ENCODE assay signal across 26 mouse cellular contexts in the genomic region with DNA sequence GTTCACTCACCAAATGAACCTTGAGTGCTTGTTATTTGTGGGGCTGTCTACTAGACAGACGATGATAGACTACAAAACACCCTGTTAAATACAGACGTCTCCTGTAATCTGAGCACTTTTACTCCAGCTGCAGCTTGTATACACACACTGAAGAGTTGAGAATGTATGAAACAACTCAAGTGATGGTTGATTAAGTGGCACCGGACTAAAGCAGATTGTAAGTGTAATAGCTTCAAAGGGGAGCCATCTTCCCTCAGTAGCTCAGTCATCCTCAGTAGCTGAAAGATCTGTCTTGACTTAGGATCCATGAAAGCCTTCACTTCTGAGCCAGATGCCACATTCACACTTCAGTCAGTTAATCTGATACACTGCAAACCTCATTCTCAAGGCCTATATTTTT. TPM values are rescaled to one million over a fixed set of nuclear protein-coding genes. Genes with fewer than 3 reads are reported as not detected.
DNase-seq lines count a peak whose midpoint lies in the region; ATAC-seq and TF ChIP-seq lines count a peak whose summit lies in the region.
"Had no signal": no experiment of that assay in that cellular context is flagged by ENCODE, and none has a peak within 500 bp of the region (broad histone marks: within the 10 kb centered on the region; RNA-seq: fewer than 3 reads in every experiment).

No protein-coding gene starts in this region.

- 0 out of 2 replicates have a peak, but pooled peaks cover 3% of the 10 kb centered on the region for H3K36me3 ChIP-seq in stomach, embryonic 15.5 days
- H3K36me3 ChIP-seq in stomach, postnatal 0 days (ENCODE audit: control insufficient read depth, insufficient read depth, low read length): no peaks in the 10 kb centered on the region
- no peaks in the 10 kb centered on the region for H3K36me3 ChIP-seq in lung, embryonic 16.5 days (ENCODE audit: control insufficient read depth, insufficient read depth, low read length)
- 0 out of 2 replicates have a peak, but pooled peaks cover 3% of the 10 kb centered on the region for H3K36me3 ChIP-seq in heart, embryonic 11.5 days (ENCODE audit: control insufficient read depth, insufficient read depth, low read length)
- H3K36me3 ChIP-seq: heart, embryonic 15.5 days; hindbrain, embryonic 12.5 days; hindbrain, embryonic 15.5 days had no signal

- H3K4me1 ChIP-seq in stomach, embryonic 15.5 days: 0 out of 2 replicates have a peak, but pooled peaks cover 9% of the 10 kb centered on the region
- no peaks in the 10 kb centered on the region for H3K4me1 ChIP-seq in stomach, postnatal 0 days (replicated peaks; ENCODE audit: control insufficient read depth, insufficient read depth)
- H3K4me1 ChIP-seq in lung, embryonic 16.5 days (replicated peaks; ENCODE audit: control insufficient read depth, insufficient read depth, low read length): peaks cover 14% of the 10 kb centered on the region
- H3K4me1 ChIP-seq in heart, embryonic 11.5 days (ENCODE audit: control insufficient read depth, insufficient read depth, low read length): 0 out of 2 replicates have a peak, but pooled peaks cover under 1% of the 10 kb centered on the region

- ATAC-seq in stomach, embryonic 15.5 days (ENCODE audit: insufficient read depth, low FRiP score, low read depth): no peak
- no peak for ATAC-seq in stomach, postnatal 0 days (ENCODE audit: low FRiP score, low TSS enrichment)
- peak; percentile 93 for ATAC-seq in lung, embryonic 16.5 days (ENCODE audit: low read depth)
- ATAC-seq in heart, embryonic 11.5 days (replicated peaks; ENCODE audit: insufficient number of reproducible peaks, low FRiP score, low TSS enrichment): no peak
- ATAC-seq: CD4-positive, CD25-positive, alpha-beta regulatory T cell, adult 4 months; forebrain, embryonic 13.5 days; forebrain, embryonic 16.5 days had no signal

- H3K27me3 ChIP-seq in stomach, embryonic 15.5 days (replicated peaks): no peaks in the 10 kb centered on the region
- no peaks in the 10 kb centered on the region for H3K27me3 ChIP-seq in stomach, postnatal 0 days (ENCODE audit: control insufficient read depth, insufficient read depth, low read length)
- no peaks in the 10 kb centered on the region for H3K27me3 ChIP-seq in lung, embryonic 16.5 days (ENCODE audit: control insufficient read depth, insufficient read depth, low read depth, low read length)
- H3K27me3 ChIP-seq in heart, embryonic 11.5 days (ENCODE audit: control insufficient read depth, insufficient read depth, low read length): no peaks in the 10 kb centered on the region
- H3K27me3 ChIP-seq: forebrain, embryonic 13.5 days; heart, embryonic 12.5 days; heart, embryonic 15.5 days; hindbrain, embryonic 12.5 days; hindbrain, embryonic 15.5 days had no signal

- TF ChIP-seq EP300 in stomach, postnatal 0 days (optimal IDR thresholded peaks at IDR 0.05): no peak

- no peak for DNase-seq in stomach, postnatal 0 days (ENCODE audit: low spot score)
- peak; percentile 31 for DNase-seq in lung, postnatal 14 days
- DNase-seq in cerebellum, postnatal 14 days: no peak
- DNase-seq in left cerebral cortex, adult 2 months (ENCODE audit: extremely low spot score in 1 of 2, low spot score in 2 of 2): no peak
- DNase-seq: adrenal gland, adult 2 months; adrenal gland, postnatal 14 days; cerebellum, adult 11-12 months; cerebellum, adult 8-10 months; cerebellum, postnatal 10 days; gastrocnemius, postnatal 10 days; gastrocnemius, postnatal 36 days; heart, postnatal 10 days had no signal

- no peak for TF ChIP-seq CTCF in stomach, postnatal 0 days (IDR thresholded peaks at IDR 0.05; ENCODE audit: low read depth)
- no peak for TF ChIP-seq CTCF in left cerebral cortex, adult 2 months (IDR thresholded peaks at IDR 0.05)

- intact Hi-C loops in left cerebral cortex, adult 2 months (cut with DNase I): no loop called here

- H3K9ac ChIP-seq in stomach, embryonic 15.5 days: no peak overlapping the region
- no peak overlapping the region for H3K9ac ChIP-seq in stomach, postnatal 0 days (ENCODE audit: low read length)
- no peak overlapping the region for H3K9ac ChIP-seq in lung, embryonic 16.5 days (ENCODE audit: low read length)
- no peak overlapping the region for H3K9ac ChIP-seq in heart, embryonic 11.5 days (ENCODE audit: low read depth, low read length)
- H3K9ac ChIP-seq: forebrain, embryonic 13.5 days; heart, embryonic 12.5 days; heart, embryonic 15.5 days; hindbrain, embryonic 12.5 days; hindbrain, embryonic 15.5 days had no signal

- H3K9me3 ChIP-seq in stomach, embryonic 15.5 days: no peaks in the 10 kb centered on the region
- no peaks in the 10 kb centered on the region for H3K9me3 ChIP-seq in stomach, postnatal 0 days (ENCODE audit: control insufficient read depth, low read length)
- no peaks in the 10 kb centered on the region for H3K9me3 ChIP-seq in lung, embryonic 16.5 days (ENCODE audit: control insufficient read depth, low read length)
- no peaks in the 10 kb centered on the region for H3K9me3 ChIP-seq in heart, embryonic 11.5 days (replicated peaks; ENCODE audit: control insufficient read depth, low read length)
- H3K9me3 ChIP-seq: forebrain, embryonic 10.5 days; heart, embryonic 15.5 days; hindbrain, embryonic 12.5 days; hindbrain, embryonic 15.5 days had no signal

- H3K4me3 ChIP-seq in stomach, embryonic 15.5 days (replicated peaks): no peak overlapping the region
- H3K4me3 ChIP-seq in stomach, postnatal 0 days (ENCODE audit: low read depth, low read length): no peak overlapping the region
- H3K4me3 ChIP-seq in lung, embryonic 16.5 days (ENCODE audit: low read length): no peak overlapping the region
- no peak overlapping the region for H3K4me3 ChIP-seq in heart, embryonic 11.5 days (ENCODE audit: low read depth, low read length)
- no peak overlapping the region for H3K4me3 ChIP-seq in left cerebral cortex, adult 2 months
- H3K4me3 ChIP-seq: forebrain, embryonic 10.5 days; forebrain, embryonic 13.5 days; heart, embryonic 12.5 days; heart, embryonic 15.5 days; hindbrain, embryonic 12.5 days; hindbrain, embryonic 15.5 days had no signal

- peak overlapping the region; percentile 23; the same call in 1 of the 2 replicates for H3K27ac ChIP-seq in stomach, embryonic 15.5 days
- no peak overlapping the region for H3K27ac ChIP-seq in stomach, postnatal 0 days (replicated peaks)
- H3K27ac ChIP-seq in lung, embryonic 16.5 days (ENCODE audit: low read length): 0 out of 2 replicates have a peak overlapping the region, but pooled peaks have one; percentile 43
- H3K27ac ChIP-seq in heart, embryonic 11.5 days (ENCODE audit: low read depth, low read length): no peak overlapping the region
- H3K27ac ChIP-seq in left cerebral cortex, adult 2 months: no peak overlapping the region
- H3K27ac ChIP-seq: forebrain, embryonic 10.5 days; forebrain, embryonic 13.5 days; heart, embryonic 15.5 days; hindbrain, embryonic 12.5 days; hindbrain, embryonic 15.5 days had no signal

- 40% methylated on average over 3 of the region's 3 CpGs for WGBS in stomach, embryonic 15.5 days
- WGBS in stomach, postnatal 0 days: 54% methylated on average over 3 of the region's 3 CpGs
- WGBS in lung, embryonic 16.5 days: 29% methylated on average over 3 of the region's 3 CpGs
- 61% methylated on average over 3 of the region's 3 CpGs for WGBS in heart, embryonic 11.5 days (ENCODE audit: insufficient replicate concordance)

- H3K4me2 ChIP-seq in stomach, embryonic 15.5 days: no peak overlapping the region
- H3K4me2 ChIP-seq in stomach, postnatal 0 days (replicated peaks; ENCODE audit: low read depth): no peak overlapping the region
- H3K4me2 ChIP-seq in lung, embryonic 16.5 days (ENCODE audit: low read depth, low read length): no peak overlapping the region
- no peak overlapping the region for H3K4me2 ChIP-seq in heart, embryonic 11.5 days
- H3K4me2 ChIP-seq: forebrain, embryonic 13.5 days; heart, embryonic 12.5 days; heart, embryonic 15.5 days; hindbrain, embryonic 12.5 days; hindbrain, embryonic 15.5 days had no signal

RNA-seq across cellular contexts. Expression of a gene that starts 6.6 kb away (rescaled TPM):
- polyA plus RNA-seq in stomach, embryonic 15.5 days (2015; fragmentation: Nextera tagmentation; extraction: Ambion mirVana): 24.8 and 25.0 TPM in 2 replicates
- polyA plus RNA-seq in stomach, postnatal 0 days (2015; fragmentation: Nextera tagmentation; extraction: Ambion mirVana): 7.5 TPM in 2 replicates
- polyA plus RNA-seq in lung, embryonic 16.5 days (2015; fragmentation: Nextera tagmentation; extraction: Ambion mirVana): 22.0 and 25.0 TPM in 2 replicates
- 20.2 and 20.5 TPM in 2 replicates for polyA plus RNA-seq in heart, embryonic 11.5 days (2014; fragmentation: Nextera tagmentation; extraction: Ambion mirVana)
- total RNA-seq in left cerebral cortex, adult 2 months (2021): 10 to 100 TPM; 21.4 to 26.7 TPM

RNA-seq across cellular contexts. Expression of a gene that starts 32.1 kb away (rescaled TPM):
- polyA plus RNA-seq in stomach, embryonic 15.5 days (2015; fragmentation: Nextera tagmentation; extraction: Ambion mirVana): 55.3 and 56.1 TPM in 2 replicates
- 28.2 and 30.5 TPM in 2 replicates for polyA plus RNA-seq in stomach, postnatal 0 days (2015; fragmentation: Nextera tagmentation; extraction: Ambion mirVana)
- 184 and 194 TPM in 2 replicates for polyA plus RNA-seq in lung, embryonic 16.5 days (2015; fragmentation: Nextera tagmentation; extraction: Ambion mirVana)
- 45.4 and 59.6 TPM in 2 replicates for polyA plus RNA-seq in heart, embryonic 11.5 days (2014; fragmentation: Nextera tagmentation; extraction: Ambion mirVana)
- 10 to 100 TPM; 19.6 to 22.5 TPM for total RNA-seq in left cerebral cortex, adult 2 months (2021)
- total RNA-seq: granulocyte monocyte progenitor cell, adult 5-6 weeks had no signal
- polyA plus RNA-seq: CD4-positive, CD25-positive, alpha-beta regulatory T cell, adult 4 months had no signal

RNA-seq across cellular contexts. Expression of a gene that starts 43.3 kb away (rescaled TPM):
- 47.6 and 57.6 TPM in 2 replicates for polyA plus RNA-seq in stomach, embryonic 15.5 days (2015; fragmentation: Nextera tagmentation; extraction: Ambion mirVana)
- polyA plus RNA-seq in stomach, postnatal 0 days (2015; fragmentation: Nextera tagmentation; extraction: Ambion mirVana): 350 and 369 TPM in 2 replicates
- 40.2 and 46.8 TPM in 2 replicates for polyA plus RNA-seq in lung, embryonic 16.5 days (2015; fragmentation: Nextera tagmentation; extraction: Ambion mirVana)
- polyA plus RNA-seq in heart, embryonic 11.5 days (2014; fragmentation: Nextera tagmentation; extraction: Ambion mirVana): 1.5 and 1.6 TPM in 2 replicates
- 1 to 10 TPM; 4.1 to 4.5 TPM for total RNA-seq in left cerebral cortex, adult 2 months (2021)
- total RNA-seq: MEL had no signal
- polyA plus RNA-seq: CD4-positive, CD25-positive, alpha-beta regulatory T cell, adult 4 months; embryonic facial prominence, embryonic 11.5 days had no signal

RNA-seq across cellular contexts. Expression of a gene that starts 56.9 kb away (rescaled TPM):
- polyA plus RNA-seq in stomach, embryonic 15.5 days (2015; fragmentation: Nextera tagmentation; extraction: Ambion mirVana): 6.6 and 6.9 TPM in 2 replicates
- polyA plus RNA-seq in stomach, postnatal 0 days (2015; fragmentation: Nextera tagmentation; extraction: Ambion mirVana): 2.3 and 2.6 TPM in 2 replicates
- 4.7 and 9.0 TPM in 2 replicates for polyA plus RNA-seq in lung, embryonic 16.5 days (2015; fragmentation: Nextera tagmentation; extraction: Ambion mirVana)
- polyA plus RNA-seq in heart, embryonic 11.5 days (2014; fragmentation: Nextera tagmentation; extraction: Ambion mirVana): 4.8 and 5.2 TPM in 2 replicates
- 1,000 to 10,000 TPM; 1,927 to 1,950 TPM for total RNA-seq in left cerebral cortex, adult 2 months (2021)

RNA-seq across cellular contexts. Expression of a gene that starts 59.7 kb away (rescaled TPM):
- polyA plus RNA-seq in stomach, embryonic 15.5 days (2015; fragmentation: Nextera tagmentation; extraction: Ambion mirVana): 11.1 and 12.5 TPM in 2 replicates
- 6.9 and 7.7 TPM in 2 replicates for polyA plus RNA-seq in stomach, postnatal 0 days (2015; fragmentation: Nextera tagmentation; extraction: Ambion mirVana)
- 14.9 and 15.3 TPM in 2 replicates for polyA plus RNA-seq in lung, embryonic 16.5 days (2015; fragmentation: Nextera tagmentation; extraction: Ambion mirVana)
- 7.8 and 10.6 TPM in 2 replicates for polyA plus RNA-seq in heart, embryonic 11.5 days (2014; fragmentation: Nextera tagmentation; extraction: Ambion mirVana)
- total RNA-seq in left cerebral cortex, adult 2 months (2021): 10 to 100 TPM; 17.1 to 18.8 TPM

Comparison
In these comparisons a context has a peak if more than half of its experiments do, and no peak if none do; other contexts are left out.
1. H3K27ac ChIP-seq: peak in stomach, embryonic 15.5 days (single experiment) and lung, embryonic 16.5 days (single experiment); none in stomach, postnatal 0 days (single experiment), heart, embryonic 11.5 days (single experiment) and left cerebral cortex, adult 2 months (single experiment).
2. RNA of a gene that starts 43.3 kb away (polyA plus RNA-seq): 350 to 369 TPM in stomach, postnatal 0 days, 47.6 to 57.6 TPM in stomach, embryonic 15.5 days and 40.2 to 46.8 TPM in lung, embryonic 16.5 days; 1.5 to 1.6 TPM in heart, embryonic 11.5 days; every median in the first group is over 10 times any median in the second.